Mouse (Mus musculus): ENCODE data around the gene Wdr95. TPM values are rescaled to one million over a fixed set of nuclear protein-coding genes. Genes with fewer than 3 reads are reported as not detected.

The Wdr95 gene
- polyA plus RNA-seq, 1 experiment, result 1.9 TPM

- 34% methylated on average over 3 of the region's 3 CpGs for WGBS
- Histone ChIP-seq H3K4me1 (ENCODE audit: control insufficient read depth, insufficient read depth, low read length) (no peaks in the 10 kb centered on the region; the same call in 1 of the 2 replicates), H3K4me3 (replicated peaks; ENCODE audit: control insufficient read depth, low read depth, low read length) (no peak overlapping the region), H3K27ac (ENCODE audit: control insufficient read depth, insufficient read depth, low read depth, low read length, poor library complexity) (no peak overlapping the region)
- TF ChIP-seq POLR2A (IDR thresholded peaks at IDR 0.05; ENCODE audit: borderline replicate concordance, control insufficient read depth, low read depth, low read length), result no peak
- no peak for TF ChIP-seq CTCF (IDR thresholded peaks at IDR 0.05; ENCODE audit: control insufficient read depth, insufficient read depth, low read length)
Measured at GRCm38 (mm10) chr5:149589932-149590331, 61.5 kb downstream of the Wdr95 start.

- Histone ChIP-seq H3K27ac (ENCODE audit: control insufficient read depth, insufficient read depth, low read depth, low read length, poor library complexity) (no peak overlapping the region), H3K4me3 (replicated peaks; ENCODE audit: control insufficient read depth, low read depth, low read length) (no peak overlapping the region), H3K4me1 (ENCODE audit: control insufficient read depth, insufficient read depth, low read length) (no peaks in the 10 kb centered on the region; the same call in 1 of the 2 replicates)
- no peak for TF ChIP-seq CTCF (IDR thresholded peaks at IDR 0.05; ENCODE audit: control insufficient read depth, insufficient read depth, low read length)
- TF ChIP-seq POLR2A (IDR thresholded peaks at IDR 0.05; ENCODE audit: borderline replicate concordance, control insufficient read depth, low read depth, low read length), result no peak
- 11% methylated on average over 3 of the region's 3 CpGs for WGBS
Measured at GRCm38 (mm10) chr5:149594215-149594614, 65.7 kb downstream of the Wdr95 start.

GRCm38 (mm10) chr5:149597351-149597750, 68.9 kb downstream of the Wdr95 start:
- WGBS, result 68% methylated on average over 18 of the region's 18 CpGs
- H3K27ac ChIP-seq (ENCODE audit: control insufficient read depth, insufficient read depth, low read depth, low read length, poor library complexity), result no peak overlapping the region
- TF ChIP-seq POLR2A (IDR thresholded peaks at IDR 0.05; ENCODE audit: borderline replicate concordance, control insufficient read depth, low read depth, low read length) (no peak), CTCF (IDR thresholded peaks at IDR 0.05; ENCODE audit: control insufficient read depth, insufficient read depth, low read length) (no peak)

GRCm38 (mm10) chr5:149601996-149602395, 73.5 kb downstream of the Wdr95 start:
- H3K4me1 ChIP-seq (ENCODE audit: control insufficient read depth, insufficient read depth, low read length), result no peaks in the 10 kb centered on the region
- TF ChIP-seq CTCF (IDR thresholded peaks at IDR 0.05; ENCODE audit: control insufficient read depth, insufficient read depth, low read length), result no peak
- no peak for TF ChIP-seq POLR2A (IDR thresholded peaks at IDR 0.05; ENCODE audit: borderline replicate concordance, control insufficient read depth, low read depth, low read length)
- 87% methylated on average over 3 of the region's 3 CpGs for WGBS
- H3K4me3 ChIP-seq (replicated peaks; ENCODE audit: control insufficient read depth, low read depth, low read length), result no peak overlapping the region
- H3K27ac ChIP-seq (ENCODE audit: control insufficient read depth, insufficient read depth, low read depth, low read length, poor library complexity), result no peak overlapping the region

More at GRCm38 (mm10) chr5:149597351-149597750, 68.9 kb downstream of the Wdr95 start:
- H3K4me3 ChIP-seq (replicated peaks; ENCODE audit: control insufficient read depth, low read depth, low read length), result no peak overlapping the region
- no peaks in the 10 kb centered on the region for H3K4me1 ChIP-seq (ENCODE audit: control insufficient read depth, insufficient read depth, low read length)

- H3K4me1 ChIP-seq (ENCODE audit: control insufficient read depth, insufficient read depth, low read length), result no peaks in the 10 kb centered on the region
Measured at GRCm38 (mm10) chr5:149603241-149603640, 74.8 kb downstream of the Wdr95 start.

GRCm38 (mm10) chr5:149607083-149607720, 78.7 kb downstream of the Wdr95 start:
- no peak overlapping the region for H3K27ac ChIP-seq (ENCODE audit: control insufficient read depth, insufficient read depth, low read depth, low read length, poor library complexity)
- H3K4me1 ChIP-seq (ENCODE audit: control insufficient read depth, insufficient read depth, low read length), result no peaks in the 10 kb centered on the region
- no peak overlapping the region for H3K4me3 ChIP-seq (replicated peaks; ENCODE audit: control insufficient read depth, low read depth, low read length)
- TF ChIP-seq CTCF (IDR thresholded peaks at IDR 0.05; ENCODE audit: control insufficient read depth, insufficient read depth, low read length), result no peak
- TF ChIP-seq POLR2A (IDR thresholded peaks at IDR 0.05; ENCODE audit: borderline replicate concordance, control insufficient read depth, low read depth, low read length), result no peak
- 68% methylated on average over 8 of the region's 8 CpGs for WGBS

More at GRCm38 (mm10) chr5:149603241-149603640, 74.8 kb downstream of the Wdr95 start:
- 76% methylated on average over 3 of the region's 3 CpGs for WGBS
- no peak overlapping the region for H3K4me3 ChIP-seq (replicated peaks; ENCODE audit: control insufficient read depth, low read depth, low read length)
- TF ChIP-seq CTCF (IDR thresholded peaks at IDR 0.05; ENCODE audit: control insufficient read depth, insufficient read depth, low read length) (no peak), POLR2A (IDR thresholded peaks at IDR 0.05; ENCODE audit: borderline replicate concordance, control insufficient read depth, low read depth, low read length) (no peak)
- no peak overlapping the region for H3K27ac ChIP-seq (ENCODE audit: control insufficient read depth, insufficient read depth, low read depth, low read length, poor library complexity)

- TF ChIP-seq POLR2A (IDR thresholded peaks at IDR 0.05; ENCODE audit: borderline replicate concordance, control insufficient read depth, low read depth, low read length), result no peak
- 83% methylated on average over 16 of the region's 16 CpGs for WGBS
- Histone ChIP-seq H3K4me1 (ENCODE audit: control insufficient read depth, insufficient read depth, low read length) (no peaks in the 10 kb centered on the region), H3K27ac (ENCODE audit: control insufficient read depth, insufficient read depth, low read depth, low read length, poor library complexity) (no peak overlapping the region), H3K4me3 (replicated peaks; ENCODE audit: control insufficient read depth, low read depth, low read length) (no peak overlapping the region)
Measured at GRCm38 (mm10) chr5:149611476-149612164, 83.1 kb downstream of the Wdr95 start.

GRCm38 (mm10) chr5:149612165-149612518, 83.7 kb downstream of the Wdr95 start:
- Histone ChIP-seq H3K4me1 (ENCODE audit: control insufficient read depth, insufficient read depth, low read length) (no peaks in the 10 kb centered on the region), H3K27ac (ENCODE audit: control insufficient read depth, insufficient read depth, low read depth, low read length, poor library complexity) (no peak overlapping the region), H3K4me3 (replicated peaks; ENCODE audit: control insufficient read depth, low read depth, low read length) (no peak overlapping the region)
- no peak for TF ChIP-seq CTCF (IDR thresholded peaks at IDR 0.05; ENCODE audit: control insufficient read depth, insufficient read depth, low read length)
- TF ChIP-seq POLR2A (IDR thresholded peaks at IDR 0.05; ENCODE audit: borderline replicate concordance, control insufficient read depth, low read depth, low read length), result no peak
- WGBS, result 71% methylated on average over 3 of the region's 3 CpGs

All from bone marrow, adult 2 months (tissue).